Mouse (Mus musculus): ENCODE data around the gene Cry1.

GRCm38 (mm10) chr10:85210125-85210524 lies 25.3 kb upstream of the Cry1 start:
- TF ChIP-seq POLR2A (IDR thresholded peaks at IDR 0.05; ENCODE audit: insufficient read depth, low read depth, low read length) (no peak), CTCF (IDR thresholded peaks at IDR 0.05) (no peak)

Data from heart, adult 2 months (tissue).